Mouse (Mus musculus): Measurements from ENCODE around the gene Rdh7. TPM values are rescaled to one million over a fixed set of nuclear protein-coding genes. Genes with fewer than 3 reads are reported as not detected.
"Not testable (repeated sequence)": the region's sequence is repeated elsewhere in the genome, so short reads cannot be mapped to it uniquely, and the experiment has no call there.

Rdh7 gene
- polyA plus RNA-seq, 1 experiment from 2014 or later = 1.1 TPM

DNA sequence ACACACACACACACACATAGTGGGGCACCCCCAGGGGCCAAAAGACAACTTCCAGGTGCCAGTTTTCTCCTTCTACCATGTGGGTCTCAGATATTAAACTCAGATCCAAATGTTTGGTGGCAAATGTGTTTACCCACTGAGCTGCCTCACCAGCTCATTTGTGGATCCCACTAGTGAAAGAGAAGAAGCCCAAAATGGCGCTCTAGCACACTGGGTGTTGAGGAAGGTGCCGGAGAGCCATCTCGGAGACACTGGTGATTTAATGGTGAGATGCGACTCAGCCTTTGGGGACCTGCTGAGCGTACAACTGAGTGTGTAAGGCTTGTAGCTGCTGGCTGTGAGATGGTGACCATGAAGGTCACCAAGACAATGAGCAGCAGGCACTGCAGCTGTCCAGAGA lies 29.0 kb upstream of the Rdh7 start:
- no peak for ATAC-seq
- Histone ChIP-seq H3K27me3 (replicated peaks; ENCODE audit: control insufficient read depth, insufficient read depth, low read length) (no peaks in the 10 kb centered on the region), H3K4me3 (ENCODE audit: low read length) (no peak overlapping the region), H3K27ac (ENCODE audit: low read length) (no peak overlapping the region), H3K36me3 (ENCODE audit: control insufficient read depth, insufficient read depth, low read length) (no peaks in the 10 kb centered on the region), H3K9ac (ENCODE audit: low read depth, low read length) (no peak overlapping the region), H3K4me2 (ENCODE audit: low read depth, low read length) (no peak overlapping the region), H3K4me1 (ENCODE audit: control insufficient read depth, insufficient read depth, low read length) (no peaks in the 10 kb centered on the region), H3K9me3 (ENCODE audit: control insufficient read depth, low read length) (no peaks in the 10 kb centered on the region)
- 95% methylated on average over 5 of the region's 5 CpGs for WGBS

DNA sequence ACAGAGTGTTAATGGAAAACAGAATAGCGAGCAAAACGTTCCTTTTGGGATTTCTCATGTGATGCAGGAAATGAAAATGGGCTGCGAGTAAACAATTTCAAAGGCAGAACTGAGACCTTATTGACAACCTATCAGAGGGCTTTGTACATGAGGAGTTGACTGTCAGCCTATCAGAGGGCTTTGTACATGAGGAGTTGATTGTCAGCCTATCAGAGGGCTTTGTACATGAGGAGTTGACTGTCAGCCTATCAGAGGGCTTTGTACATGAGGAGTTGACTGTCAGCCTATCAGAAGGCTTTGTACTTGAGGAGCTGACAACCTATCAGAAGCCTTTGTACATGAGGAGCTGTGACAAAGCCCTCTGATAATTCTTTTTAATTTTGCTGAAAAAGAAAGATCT lies 28.6 kb upstream of the Rdh7 start:
- H3K9ac ChIP-seq (ENCODE audit: low read depth, low read length); H3K4me3 ChIP-seq (ENCODE audit: low read length); H3K4me1 ChIP-seq (ENCODE audit: control insufficient read depth, insufficient read depth, low read length); H3K9me3 ChIP-seq (ENCODE audit: control insufficient read depth, low read length); ATAC-seq; H3K27me3 ChIP-seq (replicated peaks; ENCODE audit: control insufficient read depth, insufficient read depth, low read length); H3K4me2 ChIP-seq (ENCODE audit: low read depth, low read length); H3K36me3 ChIP-seq (ENCODE audit: control insufficient read depth, insufficient read depth, low read length); H3K27ac ChIP-seq (ENCODE audit: low read length): not testable (repeated sequence)
- WGBS = 84% methylated on average over 3 of the region's 3 CpGs

DNA sequence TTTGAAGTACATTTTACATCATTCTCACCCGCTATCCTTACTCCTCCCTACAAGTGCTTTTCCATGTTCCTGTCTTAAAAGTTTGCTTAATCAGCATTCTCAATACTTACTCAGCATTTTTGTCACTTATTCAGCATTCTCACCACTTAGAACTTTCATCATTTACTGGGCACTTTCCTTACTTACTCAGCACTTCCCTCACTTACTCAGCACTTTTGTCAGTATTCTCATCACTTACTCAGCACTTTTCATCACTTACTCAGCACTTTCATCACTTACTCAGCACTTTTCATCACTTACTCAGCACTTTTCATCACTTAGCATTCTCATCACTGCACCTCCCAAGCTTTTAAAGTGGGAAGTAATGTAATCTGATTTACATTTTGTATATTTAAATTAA lies 27.0 kb upstream of the Rdh7 start:
- H3K9me3 ChIP-seq (ENCODE audit: control insufficient read depth, low read length) = no peaks in the 10 kb centered on the region
- no peak overlapping the region for H3K9ac ChIP-seq (ENCODE audit: low read depth, low read length)
- H3K27ac ChIP-seq (ENCODE audit: low read length) = no peak overlapping the region
- no peak overlapping the region for H3K4me2 ChIP-seq (ENCODE audit: low read depth, low read length)
- H3K36me3 ChIP-seq (ENCODE audit: control insufficient read depth, insufficient read depth, low read length) = no peaks in the 10 kb centered on the region
- no peaks in the 10 kb centered on the region for H3K27me3 ChIP-seq (replicated peaks; ENCODE audit: control insufficient read depth, insufficient read depth, low read length)
- ATAC-seq = no peak
- no peaks in the 10 kb centered on the region for H3K4me1 ChIP-seq (ENCODE audit: control insufficient read depth, insufficient read depth, low read length)
- H3K4me3 ChIP-seq (ENCODE audit: low read length) = no peak overlapping the region
- WGBS = 92% methylated on average over 1 of the region's 1 CpGs

DNA sequence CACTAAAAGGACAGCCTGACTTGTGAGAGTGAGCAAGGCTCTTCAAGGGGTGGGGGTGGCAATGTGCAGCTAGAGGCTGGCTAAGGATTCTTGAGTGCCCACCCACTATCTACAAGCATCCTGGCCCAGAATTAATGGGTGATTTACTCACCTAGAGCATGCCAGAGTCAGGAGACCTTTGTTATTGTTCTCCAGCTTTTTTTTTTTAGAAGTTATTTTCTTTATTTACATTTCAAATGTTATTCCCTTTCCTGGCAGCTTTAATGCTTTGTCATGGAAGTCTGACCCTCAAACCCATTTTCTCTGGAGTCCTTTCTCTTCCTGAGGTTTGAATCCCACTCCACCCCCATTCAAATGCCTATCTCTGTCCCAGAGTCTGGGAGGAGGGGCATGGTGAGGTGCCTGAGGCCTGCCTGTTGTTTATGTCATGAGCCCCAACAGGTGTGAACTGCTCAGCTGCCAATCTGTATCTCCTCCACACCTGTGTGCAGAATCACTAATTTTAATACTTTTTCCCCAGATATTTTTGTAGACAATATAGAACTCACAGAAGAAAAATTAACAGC lies 18.9 kb upstream of the Rdh7 start:
- no peak overlapping the region for H3K4me3 ChIP-seq (ENCODE audit: low read length)
- no peaks in the 10 kb centered on the region for H3K27me3 ChIP-seq (replicated peaks; ENCODE audit: control insufficient read depth, insufficient read depth, low read length)
- peaks cover 7% of the 10 kb centered on the region; the same call in 1 of the 2 replicates for H3K4me1 ChIP-seq (ENCODE audit: control insufficient read depth, insufficient read depth, low read length)
- H3K27ac ChIP-seq (ENCODE audit: low read length) = no peak overlapping the region
- ATAC-seq = no peak
- H3K9ac ChIP-seq (ENCODE audit: low read depth, low read length) = no peak overlapping the region
- no peaks in the 10 kb centered on the region for H3K36me3 ChIP-seq (ENCODE audit: control insufficient read depth, insufficient read depth, low read length)
- no peak overlapping the region for H3K4me2 ChIP-seq (ENCODE audit: low read depth, low read length)
- H3K9me3 ChIP-seq (ENCODE audit: control insufficient read depth, low read length) = no peaks in the 10 kb centered on the region

DNA sequence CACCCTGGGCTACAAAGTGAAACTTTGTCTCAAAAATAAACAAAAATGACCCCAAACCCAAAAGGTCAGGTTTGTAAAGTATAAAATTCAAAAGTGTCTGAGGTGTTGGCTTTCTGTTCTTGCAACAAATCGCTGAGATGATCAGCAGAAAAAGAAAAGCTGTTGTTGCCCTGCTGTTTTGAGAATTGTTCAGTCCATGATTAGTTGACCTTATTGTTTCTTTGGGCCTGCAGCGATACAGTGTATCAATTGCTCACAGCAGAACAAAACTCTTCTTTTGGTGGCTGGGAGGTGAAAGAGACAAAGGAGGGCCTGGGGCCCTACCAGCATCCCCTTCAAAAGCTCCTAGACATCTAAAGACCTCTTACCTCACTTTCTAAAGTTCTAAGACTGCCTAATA lies 17.5 kb upstream of the Rdh7 start:
- Histone ChIP-seq H3K27me3 (replicated peaks; ENCODE audit: control insufficient read depth, insufficient read depth, low read length) (no peaks in the 10 kb centered on the region), H3K36me3 (ENCODE audit: control insufficient read depth, insufficient read depth, low read length) (no peaks in the 10 kb centered on the region), H3K4me3 (ENCODE audit: low read length) (no peak overlapping the region), H3K4me2 (ENCODE audit: low read depth, low read length) (no peak overlapping the region), H3K9ac (ENCODE audit: low read depth, low read length) (no peak overlapping the region), H3K4me1 (ENCODE audit: control insufficient read depth, insufficient read depth, low read length) (peaks cover 7% of the 10 kb centered on the region; the same call in 1 of the 2 replicates), H3K9me3 (ENCODE audit: control insufficient read depth, low read length) (no peaks in the 10 kb centered on the region), H3K27ac (ENCODE audit: low read length) (no peak overlapping the region)
- ATAC-seq = no peak
- WGBS = 81% methylated on average over 2 of the region's 2 CpGs

DNA sequence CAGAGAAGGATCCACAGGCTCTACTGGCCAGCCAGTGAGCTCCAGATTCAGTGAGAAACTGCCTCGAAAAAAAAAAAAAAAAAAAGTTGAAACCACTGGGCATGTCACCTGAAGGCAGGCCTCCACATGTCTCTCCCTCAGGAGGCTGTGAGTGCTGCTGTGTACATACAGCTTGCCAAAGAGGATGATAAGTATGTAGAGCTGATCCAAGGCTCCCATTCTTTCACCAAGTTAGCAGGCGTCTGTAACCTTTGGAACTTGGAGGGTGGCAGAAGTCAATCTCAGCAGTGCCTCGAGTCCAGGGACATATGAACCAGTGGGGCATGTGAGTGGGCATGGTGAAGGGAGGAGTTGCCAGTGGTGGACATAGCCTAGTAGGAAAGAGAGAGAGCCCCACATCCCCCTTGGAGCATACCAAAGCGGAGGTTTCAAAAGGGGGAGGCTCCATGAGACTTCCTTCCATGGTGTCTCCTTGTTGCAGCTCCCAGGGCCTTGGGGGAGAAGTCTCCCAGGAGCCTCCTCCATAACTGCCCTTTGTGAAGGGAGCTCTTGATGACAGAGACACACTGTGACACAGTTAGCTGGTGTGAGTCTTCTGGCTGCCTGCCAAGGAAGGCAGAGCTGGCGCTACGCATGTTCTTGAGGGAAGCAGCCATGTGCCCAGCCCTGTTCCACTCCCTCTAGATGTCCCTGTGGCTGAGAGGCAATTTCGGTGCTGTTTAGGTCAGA lies 16.3 kb upstream of the Rdh7 start:
- Histone ChIP-seq H3K9ac (ENCODE audit: low read depth, low read length) (no peak overlapping the region), H3K4me1 (ENCODE audit: control insufficient read depth, insufficient read depth, low read length) (peaks cover 11% of the 10 kb centered on the region; the same call in 1 of the 2 replicates), H3K9me3 (ENCODE audit: control insufficient read depth, low read length) (no peaks in the 10 kb centered on the region), H3K36me3 (ENCODE audit: control insufficient read depth, insufficient read depth, low read length) (no peaks in the 10 kb centered on the region), H3K4me2 (ENCODE audit: low read depth, low read length) (no peak overlapping the region), H3K27me3 (replicated peaks; ENCODE audit: control insufficient read depth, insufficient read depth, low read length) (no peaks in the 10 kb centered on the region), H3K4me3 (ENCODE audit: low read length) (no peak overlapping the region), H3K27ac (ENCODE audit: low read length) (peak overlapping the region; percentile 40)
- WGBS = 52% methylated on average over 7 of the region's 7 CpGs
- peak; percentile 88 for ATAC-seq

DNA sequence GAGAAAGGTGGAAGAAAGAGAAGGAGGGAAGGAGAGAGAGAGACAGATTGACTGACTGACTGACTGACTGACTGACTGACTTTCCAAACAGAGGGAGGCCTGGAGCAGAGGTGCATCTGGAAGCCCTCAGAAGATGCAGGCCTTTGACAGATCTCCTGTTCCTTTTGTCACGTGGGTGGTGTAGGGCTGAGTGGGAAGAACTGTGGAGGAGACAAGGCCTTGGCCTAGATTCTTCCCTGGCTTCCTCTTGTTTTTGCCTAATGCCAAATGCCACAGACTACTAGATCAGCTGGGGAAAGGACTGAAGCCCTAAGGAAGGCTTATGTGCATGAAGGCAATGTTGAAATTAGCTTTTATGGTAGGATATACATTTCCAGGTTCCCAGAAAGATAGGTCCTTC lies 14.5 kb upstream of the Rdh7 start:
- peaks cover 12% of the 10 kb centered on the region; the same call in 1 of the 2 replicates for H3K4me1 ChIP-seq (ENCODE audit: control insufficient read depth, insufficient read depth, low read length)
- WGBS = 62% methylated on average over 1 of the region's 1 CpGs

DNA sequence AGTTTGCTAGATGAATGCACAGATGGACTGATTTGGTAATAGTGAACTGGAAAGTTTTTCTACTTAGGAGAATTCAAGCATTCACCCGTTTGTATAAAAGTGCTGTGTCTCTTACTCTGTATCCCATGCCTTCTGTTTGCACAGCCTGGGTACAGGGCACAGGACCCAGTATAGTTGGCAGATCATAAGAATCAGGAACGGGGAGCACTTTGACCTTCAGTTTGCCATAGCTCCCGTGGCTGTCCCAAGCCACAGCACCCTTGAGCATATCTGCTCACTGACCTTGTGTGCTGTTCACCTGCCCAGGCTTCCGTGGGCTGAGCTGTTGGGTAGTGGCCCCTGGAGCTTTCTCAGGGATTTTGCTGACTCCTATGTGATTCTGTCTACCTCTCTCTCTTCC lies 13.1 kb upstream of the Rdh7 start:
- no peak overlapping the region for H3K4me3 ChIP-seq (ENCODE audit: low read length)
- no peak for ATAC-seq
- peaks cover 22% of the 10 kb centered on the region for H3K4me1 ChIP-seq (ENCODE audit: control insufficient read depth, insufficient read depth, low read length)
- no peak overlapping the region for H3K27ac ChIP-seq (ENCODE audit: low read length)
- H3K9ac ChIP-seq (ENCODE audit: low read depth, low read length) = no peak overlapping the region
- 70% methylated on average over 4 of the region's 4 CpGs for WGBS
- H3K9me3 ChIP-seq (ENCODE audit: control insufficient read depth, low read length) = no peaks in the 10 kb centered on the region
- H3K4me2 ChIP-seq (ENCODE audit: low read depth, low read length) = no peak overlapping the region
- no peaks in the 10 kb centered on the region for H3K27me3 ChIP-seq (replicated peaks; ENCODE audit: control insufficient read depth, insufficient read depth, low read length)
- H3K36me3 ChIP-seq (ENCODE audit: control insufficient read depth, insufficient read depth, low read length) = no peaks in the 10 kb centered on the region

More for the DNA sequence above, 14.5 kb upstream of the Rdh7 start:
- no peaks in the 10 kb centered on the region for H3K36me3 ChIP-seq (ENCODE audit: control insufficient read depth, insufficient read depth, low read length)
- H3K4me2 ChIP-seq (ENCODE audit: low read depth, low read length) = no peak overlapping the region
- no peaks in the 10 kb centered on the region for H3K27me3 ChIP-seq (replicated peaks; ENCODE audit: control insufficient read depth, insufficient read depth, low read length)
- H3K4me3 ChIP-seq (ENCODE audit: low read length) = no peak overlapping the region
- no peak overlapping the region for H3K27ac ChIP-seq (ENCODE audit: low read length)
- H3K9me3 ChIP-seq (ENCODE audit: control insufficient read depth, low read length) = no peaks in the 10 kb centered on the region
- no peak overlapping the region for H3K9ac ChIP-seq (ENCODE audit: low read depth, low read length)
- ATAC-seq = no peak

DNA sequence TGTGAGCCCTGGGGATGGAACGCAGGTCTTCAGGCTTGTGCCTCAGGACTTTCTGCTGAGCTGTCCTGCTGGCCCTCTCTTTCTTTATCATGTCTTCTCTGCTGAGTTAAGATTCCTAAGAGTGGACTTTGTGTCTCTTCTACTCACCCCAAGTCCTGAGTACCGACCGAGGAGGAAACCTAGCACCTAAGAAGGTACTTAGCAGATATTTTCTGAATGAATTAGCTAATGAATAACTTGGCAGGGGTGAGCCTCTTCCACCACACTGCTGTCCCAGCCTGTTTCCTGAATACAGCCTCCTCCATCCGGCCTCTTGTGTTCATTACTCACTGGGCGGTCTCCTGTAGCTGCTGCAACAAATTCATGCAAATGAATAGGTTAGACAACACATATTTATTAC lies 11.2 kb upstream of the Rdh7 start:
- peak; percentile 93 for ATAC-seq
- Histone ChIP-seq H3K36me3 (ENCODE audit: control insufficient read depth, insufficient read depth, low read length) (no peaks in the 10 kb centered on the region), H3K9ac (ENCODE audit: low read depth, low read length) (no peak overlapping the region), H3K4me3 (ENCODE audit: low read length) (no peak overlapping the region), H3K4me2 (ENCODE audit: low read depth, low read length) (no peak overlapping the region), H3K27me3 (replicated peaks; ENCODE audit: control insufficient read depth, insufficient read depth, low read length) (no peaks in the 10 kb centered on the region), H3K9me3 (ENCODE audit: control insufficient read depth, low read length) (no peaks in the 10 kb centered on the region), H3K4me1 (ENCODE audit: control insufficient read depth, insufficient read depth, low read length) (peaks cover 21% of the 10 kb centered on the region), H3K27ac (ENCODE audit: low read length) (peak overlapping the region; percentile 57)
- 52% methylated on average over 5 of the region's 5 CpGs for WGBS

DNA sequence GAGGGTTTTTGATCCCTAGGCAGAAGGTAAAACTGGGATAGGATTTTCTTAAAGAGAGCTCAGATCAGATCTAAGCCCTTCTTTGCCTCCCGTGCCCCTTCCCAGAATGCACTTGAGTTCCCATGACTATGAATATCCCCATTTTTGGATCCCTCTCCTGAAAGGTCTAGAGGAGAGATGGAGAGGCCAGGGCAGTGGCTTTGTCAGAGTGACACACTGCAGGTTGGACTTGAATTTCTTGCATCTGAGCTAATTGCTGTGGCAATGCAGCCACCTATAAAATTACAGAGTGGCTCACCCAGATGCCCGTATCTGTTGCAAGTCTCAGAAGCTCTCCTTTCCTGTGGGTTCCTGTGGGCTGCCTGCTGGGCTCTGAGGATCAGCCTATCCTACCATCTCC lies 9.6 kb upstream of the Rdh7 start, which contains the start of gene Sdr9c7:
TSS of gene Sdr9c7 (plus strand) at position 301 of the 400 bp plus-strand sequence.
- Histone ChIP-seq H3K9ac (ENCODE audit: low read depth, low read length) (no peak within 1 kb of the TSS), H3K4me2 (ENCODE audit: low read depth, low read length) (no peak within 1 kb of the TSS), H3K9me3 (ENCODE audit: control insufficient read depth, low read length) (no peaks in the 10 kb centered on the region), H3K27ac (ENCODE audit: low read length) (peak within 1 kb of the TSS; percentile 43), H3K27me3 (replicated peaks; ENCODE audit: control insufficient read depth, insufficient read depth, low read length) (no peaks in the 10 kb centered on the region), H3K4me1 (ENCODE audit: control insufficient read depth, insufficient read depth, low read length) (peaks cover 25% of the 10 kb centered on the region), H3K4me3 (ENCODE audit: low read length) (no peak within 1 kb of the TSS), H3K36me3 (ENCODE audit: control insufficient read depth, insufficient read depth, low read length) (no peaks in the 10 kb centered on the region)
- no peak for ATAC-seq
- 79% methylated on average over 2 of the region's 2 CpGs for WGBS
